Mouse (Mus musculus) erythroblast, embryonic 14.5 days (primary cell): ENCODE results near the gene Rgs6. TPM values are rescaled to one million over a fixed set of nuclear protein-coding genes. Genes with fewer than 3 reads are reported as not detected.

ENCODE experiments used
- H3K27me3 ChIP-seq: 2 replicates; pipeline ENCODE4 v1.6.1; 2012; ENCODE audit warnings: inconsistent platforms; ENCODE audit not compliant: control insufficient read depth
- H3K36me3 ChIP-seq: 2 replicates; pipeline ENCODE4 v1.6.1; 2012; ENCODE audit warnings: mild to moderate bottlenecking, inconsistent platforms; ENCODE audit not compliant: control insufficient read depth
- H3K4me1 ChIP-seq: 2 replicates; pipeline ENCODE4 v1.6.1; 2012; ENCODE audit warnings: inconsistent platforms; ENCODE audit not compliant: control insufficient read depth
- H3K4me3 ChIP-seq: replicated peaks from 2 replicates; pipeline ENCODE3; 2012; ENCODE audit warnings: moderate library complexity, mild to moderate bottlenecking, inconsistent platforms
- H3K9me3 ChIP-seq: 2 replicates; pipeline ENCODE4 v1.6.1; 2012; ENCODE audit warnings: low read length, inconsistent platforms, mixed read lengths; ENCODE audit not compliant: control insufficient read depth
- GATA1 ChIP-seq: IDR thresholded peaks from 2 replicates; pipeline ENCODE4 v1.6.1; 2012; ENCODE audit warnings: low read length, inconsistent platforms, mixed read lengths
- TAL1 ChIP-seq: IDR thresholded peaks from 3 replicates; pipeline ENCODE4 v1.6.1; 2012; ENCODE audit warnings: low read length, inconsistent platforms, mixed read lengths
- polyA plus RNA-seq: library from polyadenylated mRNA; stranded (reverse); fragments of >175 nt; gene quantifications from 2 replicates; pipeline ENCODE4 v1.2.3, GENCODE M21; 2012

The Rgs6 gene
- polyA plus RNA-seq, 1 experiment, result not detected

- TF ChIP-seq TAL1 (no peak), GATA1 (no peak)
- H3K9me3 ChIP-seq, result no peaks in the 10 kb centered on the region
- H3K4me1 ChIP-seq, result no peaks in the 10 kb centered on the region
- no peaks in the 10 kb centered on the region for H3K27me3 ChIP-seq
- no peaks in the 10 kb centered on the region for H3K36me3 ChIP-seq
- no peak overlapping the region for H3K4me3 ChIP-seq
Observed at GRCm38 (mm10) chr12:82675137-82675536, 87.0 kb downstream of the Rgs6 start.

GRCm38 (mm10) chr12:82687015-82687414 lies 98.9 kb downstream of the Rgs6 start:
- Histone ChIP-seq H3K36me3 (no peaks in the 10 kb centered on the region), H3K4me1 (no peaks in the 10 kb centered on the region), H3K9me3 (no peaks in the 10 kb centered on the region), H3K4me3 (no peak overlapping the region), H3K27me3 (no peaks in the 10 kb centered on the region)
- TF ChIP-seq GATA1 (no peak), TAL1 (no peak)

- TF ChIP-seq GATA1, result no peak
- H3K4me1 ChIP-seq, result peaks cover 7% of the 10 kb centered on the region
- no peaks in the 10 kb centered on the region for H3K9me3 ChIP-seq
- no peak overlapping the region for H3K4me3 ChIP-seq
- H3K36me3 ChIP-seq, result no peaks in the 10 kb centered on the region
- H3K27me3 ChIP-seq, result no peaks in the 10 kb centered on the region
Observed at GRCm38 (mm10) chr12:82698886-82699527, 110.9 kb downstream of the Rgs6 start.

GRCm38 (mm10) chr12:82699528-82699905 lies 111.4 kb downstream of the Rgs6 start:
- H3K4me1 ChIP-seq, result peaks cover 7% of the 10 kb centered on the region
- H3K4me3 ChIP-seq, result no peak overlapping the region
- TF ChIP-seq GATA1 (no peak), TAL1 (no peak)
- no peaks in the 10 kb centered on the region for H3K27me3 ChIP-seq
- no peaks in the 10 kb centered on the region for H3K9me3 ChIP-seq
- no peaks in the 10 kb centered on the region for H3K36me3 ChIP-seq

GRCm38 (mm10) chr12:82700241-82700640 lies 112.1 kb downstream of the Rgs6 start:
- Histone ChIP-seq H3K4me3 (no peak overlapping the region), H3K27me3 (no peaks in the 10 kb centered on the region), H3K9me3 (no peaks in the 10 kb centered on the region), H3K4me1 (peaks cover 7% of the 10 kb centered on the region), H3K36me3 (no peaks in the 10 kb centered on the region)
- no peak for TF ChIP-seq TAL1
- TF ChIP-seq GATA1, result no peak

- H3K27me3 ChIP-seq, result no peaks in the 10 kb centered on the region
- no peak for TF ChIP-seq TAL1
- no peak for TF ChIP-seq GATA1
- H3K4me3 ChIP-seq, result no peak overlapping the region
- peaks cover 7% of the 10 kb centered on the region for H3K4me1 ChIP-seq
- no peaks in the 10 kb centered on the region for H3K9me3 ChIP-seq
- H3K36me3 ChIP-seq, result no peaks in the 10 kb centered on the region
Observed at GRCm38 (mm10) chr12:82700840-82701239, 112.7 kb downstream of the Rgs6 start.

- Histone ChIP-seq H3K27me3 (no peaks in the 10 kb centered on the region), H3K4me1 (peaks cover 7% of the 10 kb centered on the region), H3K36me3 (no peaks in the 10 kb centered on the region), H3K4me3 (no peak overlapping the region), H3K9me3 (no peaks in the 10 kb centered on the region)
- TF ChIP-seq GATA1 (no peak), TAL1 (no peak)
Observed at GRCm38 (mm10) chr12:82701359-82701758, 113.3 kb downstream of the Rgs6 start.

- no peaks in the 10 kb centered on the region for H3K9me3 ChIP-seq
- H3K4me3 ChIP-seq, result no peak overlapping the region
- no peak for TF ChIP-seq TAL1
- TF ChIP-seq GATA1, result no peak
- no peaks in the 10 kb centered on the region for H3K27me3 ChIP-seq
- H3K36me3 ChIP-seq, result no peaks in the 10 kb centered on the region
- no peaks in the 10 kb centered on the region for H3K4me1 ChIP-seq
Observed at GRCm38 (mm10) chr12:82710376-82710775, 122.3 kb downstream of the Rgs6 start.

GRCm38 (mm10) chr12:82714284-82714683 lies 126.2 kb downstream of the Rgs6 start:
- no peaks in the 10 kb centered on the region for H3K27me3 ChIP-seq
- TF ChIP-seq TAL1, result no peak
- no peak for TF ChIP-seq GATA1
- no peak overlapping the region for H3K4me3 ChIP-seq
- no peaks in the 10 kb centered on the region for H3K36me3 ChIP-seq
- no peaks in the 10 kb centered on the region for H3K9me3 ChIP-seq
- no peaks in the 10 kb centered on the region for H3K4me1 ChIP-seq

- Histone ChIP-seq H3K36me3 (no peaks in the 10 kb centered on the region), H3K27me3 (no peaks in the 10 kb centered on the region), H3K9me3 (peaks cover 3% of the 10 kb centered on the region; the same call in 1 of the 2 replicates), H3K4me3 (no peak overlapping the region), H3K4me1 (no peaks in the 10 kb centered on the region)
- TF ChIP-seq GATA1 (no peak), TAL1 (no peak)
Observed at GRCm38 (mm10) chr12:82723017-82723540, 135.0 kb downstream of the Rgs6 start.
